Mouse (Mus musculus): ENCODE measurements at regions not wholly inside any gene's neighbourhood (a gene's known extent, or its start where the extent isn't known, plus 50 kb on each side); places are given as distances from the start of the nearest gene placed in this dataset.

GRCm38 (mm10) chr6:140162729-140163128 is 121.5 kb upstream of the Plcz1 start:
- Histone ChIP-seq H3K4me3 (no peak overlapping the region), H3K9ac (no peak overlapping the region), H3K9me3 (replicated peaks) (no peaks in the 10 kb centered on the region), H3K27me3 (no peaks in the 10 kb centered on the region), H3K4me2 (no peak overlapping the region), H3K36me3 (no peaks in the 10 kb centered on the region), H3K27ac (no peak overlapping the region), H3K4me1 (replicated peaks) (no peaks in the 10 kb centered on the region; the same call in 1 of the 2 replicates)
- WGBS = 85% methylated on average over 5 of the region's 5 CpGs
- no peak for ATAC-seq (replicated peaks; ENCODE audit: insufficient number of reproducible peaks, insufficient read depth, low FRiP score, low read depth)

GRCm38 (mm10) chr6:140161482-140161881 is 120.2 kb upstream of the Plcz1 start:
- no peak overlapping the region for H3K4me2 ChIP-seq
- no peak overlapping the region for H3K4me3 ChIP-seq
- H3K27me3 ChIP-seq = no peaks in the 10 kb centered on the region
- ATAC-seq (replicated peaks; ENCODE audit: insufficient number of reproducible peaks, insufficient read depth, low FRiP score, low read depth) = no peak
- WGBS = 68% methylated on average over 4 of the region's 4 CpGs
- no peaks in the 10 kb centered on the region for H3K36me3 ChIP-seq
- H3K4me1 ChIP-seq (replicated peaks) = no peaks in the 10 kb centered on the region; the same call in 1 of the 2 replicates
- H3K27ac ChIP-seq = no peak overlapping the region
- no peaks in the 10 kb centered on the region for H3K9me3 ChIP-seq (replicated peaks)
- H3K9ac ChIP-seq = no peak overlapping the region

- ATAC-seq (replicated peaks; ENCODE audit: insufficient number of reproducible peaks, insufficient read depth, low FRiP score, low read depth) = no peak
- Histone ChIP-seq H3K4me1 (replicated peaks) (no peaks in the 10 kb centered on the region; the same call in 1 of the 2 replicates), H3K27ac (no peak overlapping the region), H3K36me3 (no peaks in the 10 kb centered on the region), H3K9ac (no peak overlapping the region), H3K27me3 (no peaks in the 10 kb centered on the region), H3K9me3 (replicated peaks) (no peaks in the 10 kb centered on the region), H3K4me3 (no peak overlapping the region), H3K4me2 (no peak overlapping the region)
- 68% methylated on average over 13 of the region's 13 CpGs for WGBS
Observed at GRCm38 (mm10) chr6:140160946-140161345, 119.7 kb upstream of the Plcz1 start.

- H3K27ac ChIP-seq = no peak overlapping the region
- no peak for ATAC-seq (replicated peaks; ENCODE audit: insufficient number of reproducible peaks, insufficient read depth, low FRiP score, low read depth)
Observed at GRCm38 (mm10) chr6:140158986-140159385, 117.7 kb upstream of the Plcz1 start.

GRCm38 (mm10) chr6:140157375-140157774 is 116.1 kb upstream of the Plcz1 start:
- H3K4me2 ChIP-seq = no peak overlapping the region
- no peaks in the 10 kb centered on the region for H3K27me3 ChIP-seq
- H3K9ac ChIP-seq = no peak overlapping the region
- H3K9me3 ChIP-seq (replicated peaks) = no peaks in the 10 kb centered on the region
- WGBS = 80% methylated on average over 6 of the region's 6 CpGs
- H3K4me1 ChIP-seq (replicated peaks) = no peaks in the 10 kb centered on the region; the same call in 1 of the 2 replicates
- no peak overlapping the region for H3K4me3 ChIP-seq
- H3K27ac ChIP-seq = no peak overlapping the region
- ATAC-seq (replicated peaks; ENCODE audit: insufficient number of reproducible peaks, insufficient read depth, low FRiP score, low read depth) = no peak
- no peaks in the 10 kb centered on the region for H3K36me3 ChIP-seq

More at GRCm38 (mm10) chr6:140158986-140159385, 117.7 kb upstream of the Plcz1 start:
- H3K4me1 ChIP-seq (replicated peaks) = no peaks in the 10 kb centered on the region; the same call in 1 of the 2 replicates
- H3K4me3 ChIP-seq = no peak overlapping the region
- 58% methylated on average over 13 of the region's 13 CpGs for WGBS
- H3K27me3 ChIP-seq = no peaks in the 10 kb centered on the region
- no peak overlapping the region for H3K9ac ChIP-seq
- no peaks in the 10 kb centered on the region for H3K9me3 ChIP-seq (replicated peaks)
- H3K36me3 ChIP-seq = no peaks in the 10 kb centered on the region
- H3K4me2 ChIP-seq = no peak overlapping the region

- Histone ChIP-seq H3K27ac (no peak overlapping the region), H3K4me2 (no peak overlapping the region), H3K9me3 (replicated peaks) (no peaks in the 10 kb centered on the region), H3K4me3 (no peak overlapping the region), H3K9ac (no peak overlapping the region), H3K27me3 (no peaks in the 10 kb centered on the region), H3K36me3 (no peaks in the 10 kb centered on the region), H3K4me1 (replicated peaks) (no peaks in the 10 kb centered on the region)
- WGBS = 67% methylated on average over 10 of the region's 10 CpGs
- no peak for ATAC-seq (replicated peaks; ENCODE audit: insufficient number of reproducible peaks, insufficient read depth, low FRiP score, low read depth)
Observed at GRCm38 (mm10) chr6:140152418-140153176, 111.3 kb upstream of the Plcz1 start.

- Histone ChIP-seq H3K27me3 (no peaks in the 10 kb centered on the region), H3K36me3 (no peaks in the 10 kb centered on the region), H3K27ac (no peak overlapping the region), H3K4me2 (no peak overlapping the region), H3K4me1 (replicated peaks) (no peaks in the 10 kb centered on the region), H3K4me3 (no peak overlapping the region), H3K9me3 (replicated peaks) (no peaks in the 10 kb centered on the region), H3K9ac (no peak overlapping the region)
- no peak for ATAC-seq (replicated peaks; ENCODE audit: insufficient number of reproducible peaks, insufficient read depth, low FRiP score, low read depth)
- WGBS = 89% methylated on average over 11 of the region's 11 CpGs
Observed at GRCm38 (mm10) chr6:140148628-140149245, 107.5 kb upstream of the Plcz1 start.

GRCm38 (mm10) chr6:140148138-140148537 is 106.9 kb upstream of the Plcz1 start:
- H3K27ac ChIP-seq = no peak overlapping the region
- no peak overlapping the region for H3K4me3 ChIP-seq
- H3K4me1 ChIP-seq (replicated peaks) = no peaks in the 10 kb centered on the region
- no peaks in the 10 kb centered on the region for H3K27me3 ChIP-seq
- H3K9ac ChIP-seq = no peak overlapping the region
- 55% methylated on average over 3 of the region's 3 CpGs for WGBS
- no peaks in the 10 kb centered on the region for H3K36me3 ChIP-seq
- H3K4me2 ChIP-seq = no peak overlapping the region
- ATAC-seq (replicated peaks; ENCODE audit: insufficient number of reproducible peaks, insufficient read depth, low FRiP score, low read depth) = no peak
- no peaks in the 10 kb centered on the region for H3K9me3 ChIP-seq (replicated peaks)

- H3K9me3 ChIP-seq (replicated peaks) = no peaks in the 10 kb centered on the region
- ATAC-seq (replicated peaks; ENCODE audit: insufficient number of reproducible peaks, insufficient read depth, low FRiP score, low read depth) = no peak
- H3K4me1 ChIP-seq (replicated peaks) = no peaks in the 10 kb centered on the region
- no peak overlapping the region for H3K9ac ChIP-seq
- H3K27ac ChIP-seq = no peak overlapping the region
- H3K4me2 ChIP-seq = no peak overlapping the region
- WGBS = 56% methylated on average over 6 of the region's 6 CpGs
- H3K27me3 ChIP-seq = no peaks in the 10 kb centered on the region
- H3K4me3 ChIP-seq = no peak overlapping the region
- no peaks in the 10 kb centered on the region for H3K36me3 ChIP-seq
Observed at GRCm38 (mm10) chr6:140147711-140148110, 106.5 kb upstream of the Plcz1 start.

- H3K27me3 ChIP-seq = no peaks in the 10 kb centered on the region
- H3K9me3 ChIP-seq (replicated peaks) = no peaks in the 10 kb centered on the region
- H3K9ac ChIP-seq = no peak overlapping the region
- no peak for ATAC-seq (replicated peaks; ENCODE audit: insufficient number of reproducible peaks, insufficient read depth, low FRiP score, low read depth)
- no peaks in the 10 kb centered on the region for H3K4me1 ChIP-seq (replicated peaks)
- H3K27ac ChIP-seq = no peak overlapping the region
- H3K4me2 ChIP-seq = no peak overlapping the region
- no peaks in the 10 kb centered on the region for H3K36me3 ChIP-seq
- no peak overlapping the region for H3K4me3 ChIP-seq
- 79% methylated on average over 8 of the region's 8 CpGs for WGBS
Observed at GRCm38 (mm10) chr6:140133734-140134133, 92.5 kb upstream of the Plcz1 start.

GRCm38 (mm10) chr6:140126645-140127044 is 85.4 kb upstream of the Plcz1 start:
- no peak overlapping the region for H3K27ac ChIP-seq
- 77% methylated on average over 7 of the region's 7 CpGs for WGBS
- no peak for ATAC-seq (replicated peaks; ENCODE audit: insufficient number of reproducible peaks, insufficient read depth, low FRiP score, low read depth)
- H3K9me3 ChIP-seq (replicated peaks) = no peaks in the 10 kb centered on the region; the same call in 1 of the 2 replicates
- H3K9ac ChIP-seq = no peak overlapping the region
- H3K4me1 ChIP-seq (replicated peaks) = no peaks in the 10 kb centered on the region
- H3K4me3 ChIP-seq = no peak overlapping the region
- no peak overlapping the region for H3K4me2 ChIP-seq
- H3K36me3 ChIP-seq = no peaks in the 10 kb centered on the region
- no peaks in the 10 kb centered on the region for H3K27me3 ChIP-seq

- 82% methylated on average over 2 of the region's 2 CpGs for WGBS
- H3K9me3 ChIP-seq (replicated peaks) = no peaks in the 10 kb centered on the region
- H3K4me3 ChIP-seq = no peak overlapping the region
- no peak overlapping the region for H3K27ac ChIP-seq
- H3K4me1 ChIP-seq (replicated peaks) = no peaks in the 10 kb centered on the region
- ATAC-seq (replicated peaks; ENCODE audit: insufficient number of reproducible peaks, insufficient read depth, low FRiP score, low read depth) = no peak
- no peak overlapping the region for H3K9ac ChIP-seq
- H3K4me2 ChIP-seq = no peak overlapping the region
- H3K27me3 ChIP-seq = no peaks in the 10 kb centered on the region
- no peaks in the 10 kb centered on the region for H3K36me3 ChIP-seq
Observed at GRCm38 (mm10) chr6:140114024-140114423, 72.8 kb upstream of the Plcz1 start.
